Mouse (Mus musculus) brain, embryonic 14.5 days (tissue): ENCODE measurements around the gene Fads2. TPM values are rescaled to one million over a fixed set of nuclear protein-coding genes. Genes with fewer than 3 reads are reported as not detected.

ENCODE experiments used
- DNase-seq: peaks from one replicate; pipeline ENCODE4 v3.0.0-alpha.2; 2011; ENCODE audit warnings: low read depth
- CTCF ChIP-seq: fragments of 200-500 bp; IDR thresholded peaks from 2 replicates; pipeline ENCODE4 v1.5.1; 2012; ENCODE audit warnings: inconsistent platforms, mild to moderate bottlenecking, moderate library complexity, borderline replicate concordance; ENCODE audit not compliant: insufficient read depth, insufficient read length; ENCODE audit errors: extremely low read depth
- POLR2A ChIP-seq: fragments of 200-500 bp; IDR thresholded peaks from 2 replicates; pipeline ENCODE4 v1.6.1; 2012; ENCODE audit warnings: mild to moderate bottlenecking, inconsistent platforms, borderline replicate concordance; ENCODE audit not compliant: poor library complexity, insufficient read depth, insufficient read length, severe bottlenecking; ENCODE audit errors: extremely low read depth
- polyA plus RNA-seq: library from polyadenylated mRNA; depleted of rRNA; stranded (reverse); fragments of >200 nt; gene quantifications from 2 replicates; pipeline ENCODE4 v1.2.3, GENCODE M21; 2012

Fads2 gene
- polyA plus RNA-seq, 1 experiment = 216 TPM

DNA sequence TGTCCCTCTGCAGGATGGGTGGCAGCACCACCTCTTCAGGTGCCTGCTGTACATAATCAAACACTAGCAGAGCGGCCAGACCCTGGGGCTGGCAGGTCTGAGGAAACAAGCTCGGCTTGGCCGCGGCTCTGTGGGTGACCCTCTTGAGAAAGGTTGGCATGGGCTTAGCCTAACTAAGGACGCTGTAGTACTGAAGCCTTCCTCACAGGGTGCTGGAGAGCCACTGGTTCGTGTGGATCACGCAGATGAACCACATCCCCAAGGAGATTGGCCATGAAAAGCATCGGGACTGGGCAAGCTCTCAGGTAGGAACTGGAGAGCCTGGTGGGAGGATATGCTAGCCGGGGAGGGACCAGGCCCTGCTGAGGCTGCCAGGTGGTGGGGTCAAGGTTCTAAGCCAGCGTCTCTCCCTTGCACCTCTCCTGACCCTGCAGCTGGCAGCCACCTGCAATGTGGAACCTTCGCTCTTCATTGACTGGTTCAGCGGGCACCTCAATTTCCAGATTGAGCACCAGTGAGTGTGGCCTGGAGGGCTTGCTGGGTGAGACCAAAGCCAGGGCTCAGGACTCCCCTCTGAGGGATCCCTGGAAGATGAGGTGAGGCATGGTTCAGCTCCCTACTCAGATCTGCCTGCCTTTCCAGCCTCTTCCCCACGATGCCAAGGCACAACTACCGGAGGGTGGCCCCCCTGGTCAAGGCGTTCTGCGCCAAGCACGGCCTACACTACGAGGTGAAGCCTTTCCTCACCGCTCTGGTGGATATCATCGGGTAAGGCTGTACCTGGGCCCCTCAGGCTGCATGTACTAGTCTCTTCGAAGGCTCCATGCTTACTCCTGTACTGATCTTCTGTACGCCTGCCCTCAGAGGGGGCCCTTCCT lies 45.5 kb downstream of the Fads2 start:
- TF ChIP-seq POLR2A (no peak), CTCF (no peak)
- no peak for DNase-seq

DNA sequence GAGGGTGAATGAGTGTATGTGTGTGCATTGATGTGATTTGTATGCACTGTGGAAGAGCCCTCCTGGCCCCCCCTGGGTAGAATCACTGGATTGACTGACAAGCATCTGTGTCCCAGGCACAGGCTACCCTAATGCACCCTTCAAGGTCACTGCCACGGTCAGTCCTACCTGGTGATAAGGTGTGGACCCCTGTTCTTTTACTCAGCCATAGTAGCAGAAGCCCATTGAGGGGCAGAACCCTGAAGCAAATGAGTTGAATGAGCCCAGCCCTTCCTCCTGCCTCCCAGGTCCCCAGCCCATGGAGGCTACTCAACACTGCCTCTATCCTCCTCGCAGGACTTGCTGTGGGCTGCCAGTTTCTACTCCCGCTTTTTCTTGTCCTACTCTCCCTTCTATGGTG lies 46.3 kb downstream of the Fads2 start:
- TF ChIP-seq POLR2A (no peak), CTCF (no peak)
- no peak for DNase-seq

GRCm38 (mm10) chr19:10054361-10055075 lies 47.0 kb downstream of the Fads2 start:
- no peak for DNase-seq
- TF ChIP-seq POLR2A (no peak), CTCF (no peak)

GRCm38 (mm10) chr19:10053692-10054260 lies 47.8 kb downstream of the Fads2 start:
- no peak for DNase-seq
- no peak for TF ChIP-seq POLR2A
- TF ChIP-seq CTCF = no peak

GRCm38 (mm10) chr19:10052698-10053097 lies 48.8 kb downstream of the Fads2 start:
- no peak for TF ChIP-seq POLR2A
- DNase-seq = no peak

- TF ChIP-seq POLR2A (no peak), CTCF (no peak)
- no peak for DNase-seq
Observed at GRCm38 (mm10) chr19:10050438-10050837, 51.1 kb downstream of the Fads2 start.

- no peak for DNase-seq
Observed at GRCm38 (mm10) chr19:10049533-10049932, 52.0 kb downstream of the Fads2 start.

GRCm38 (mm10) chr19:10046983-10047382 lies 54.6 kb downstream of the Fads2 start:
- TF ChIP-seq CTCF = no peak
- TF ChIP-seq POLR2A = no peak
- DNase-seq = no peak

More at GRCm38 (mm10) chr19:10049533-10049932, 52.0 kb downstream of the Fads2 start:
- TF ChIP-seq POLR2A = no peak
- TF ChIP-seq CTCF = no peak

DNA sequence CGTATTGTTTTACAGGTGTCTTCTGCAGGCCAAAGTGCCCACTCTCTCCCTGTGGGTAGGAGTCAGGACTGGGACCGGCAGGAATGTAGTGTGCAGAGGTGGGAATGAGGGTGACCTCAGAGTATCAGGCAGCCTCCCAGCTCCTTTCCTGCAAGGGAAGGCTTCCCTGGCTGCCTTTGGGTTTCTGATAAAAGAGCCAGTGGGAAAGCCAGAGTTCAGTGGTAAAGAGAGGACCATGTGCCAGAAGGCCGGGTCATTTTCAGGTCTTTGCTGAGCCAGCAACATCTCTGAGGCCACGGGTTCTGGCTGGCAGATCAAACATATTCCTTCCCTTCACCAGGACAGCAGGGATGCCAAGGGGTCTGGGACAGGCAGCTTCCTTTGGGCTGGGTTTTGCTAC lies 55.2 kb downstream of the Fads2 start:
- no peak for TF ChIP-seq POLR2A
- no peak for TF ChIP-seq CTCF
- no peak for DNase-seq

DNA sequence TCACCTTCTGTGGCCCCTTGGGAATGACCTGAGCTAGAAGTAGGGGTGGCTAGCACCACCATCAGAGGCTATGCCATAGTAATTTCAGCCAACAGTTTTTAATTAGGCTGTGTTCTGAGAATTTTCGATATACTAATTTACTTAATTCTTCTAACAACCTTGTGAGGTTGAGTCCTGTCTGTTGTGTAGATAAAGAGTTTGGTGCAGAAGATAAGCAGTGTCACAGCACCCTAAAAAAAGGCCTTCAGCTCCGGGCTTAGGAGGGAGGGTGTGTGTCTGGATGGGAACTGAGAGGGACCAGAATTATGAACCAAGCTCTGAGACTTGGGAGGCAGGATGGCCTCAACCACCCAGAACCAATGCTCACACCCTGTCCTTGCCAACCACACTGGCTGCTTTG lies 55.8 kb downstream of the Fads2 start:
- TF ChIP-seq POLR2A (no peak), CTCF (no peak)
- no peak for DNase-seq

GRCm38 (mm10) chr19:10043643-10044042 lies 57.9 kb downstream of the Fads2 start:
- DNase-seq = no peak
- TF ChIP-seq POLR2A (no peak), CTCF (no peak)

DNA sequence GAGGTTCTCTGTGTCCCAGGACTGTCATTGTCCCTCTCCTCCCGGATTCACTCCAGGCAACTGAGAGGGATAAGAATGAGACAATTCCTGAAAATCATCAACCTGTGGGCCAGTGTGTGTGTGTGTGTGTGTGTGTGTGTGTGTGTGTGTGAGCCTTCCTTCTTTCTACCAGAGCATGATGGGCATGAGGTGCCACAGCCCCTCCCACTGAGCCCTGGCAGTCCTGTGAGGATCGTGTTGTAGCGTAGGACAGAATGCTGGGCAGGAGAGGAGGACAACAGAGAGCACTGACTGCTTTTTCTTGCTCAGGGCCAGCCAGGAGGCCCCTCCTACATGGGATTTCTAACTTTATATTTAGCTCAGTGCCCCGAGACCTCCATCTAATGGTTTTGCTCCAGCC lies 58.7 kb downstream of the Fads2 start:
- TF ChIP-seq POLR2A (no peak), CTCF (no peak)
- DNase-seq = no peak

DNA sequence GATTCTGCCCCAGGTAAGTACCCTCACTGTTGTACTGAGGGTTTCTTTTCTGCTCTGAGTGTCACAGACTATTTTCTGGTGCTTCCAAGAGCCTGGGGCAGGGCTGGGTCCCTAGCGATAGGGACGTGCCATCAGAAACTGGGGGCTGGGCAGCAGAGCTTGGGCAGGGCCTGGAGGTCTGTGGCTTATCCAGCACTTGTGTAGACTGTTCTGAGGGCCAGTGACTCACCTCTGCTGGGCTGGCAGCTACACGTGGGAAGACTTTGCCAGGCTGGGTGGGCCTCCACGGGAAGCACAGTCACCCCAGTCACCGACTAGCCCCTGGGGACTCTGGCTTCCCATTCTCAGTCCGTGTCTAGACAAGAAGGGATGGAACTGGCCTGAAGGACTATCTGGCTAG lies 59.3 kb downstream of the Fads2 start:
- DNase-seq = no peak
- TF ChIP-seq POLR2A (no peak), CTCF (no peak)

- DNase-seq = peak; percentile 76
- TF ChIP-seq CTCF (no peak), POLR2A (peak; percentile 52; the same call in 1 of the 2 replicates)
Observed at GRCm38 (mm10) chr19:10041388-10042148, 60.0 kb downstream of the Fads2 start, which contains the start of gene Fads3. Gene Fads3 (plus strand): TSS chr19:10041569.
